Mouse (Mus musculus) olfactory bulb, adult 2 months (tissue): ENCODE results near the gene Nelfcd. TPM values are rescaled to one million over a fixed set of nuclear protein-coding genes. Genes with fewer than 3 reads are reported as not detected.

Experiments used
- H3K27ac ChIP-seq: fragments of 200-500 bp; 2 replicates; pipeline ENCODE4 v1.5.1; 2012; ENCODE audit warnings: low read depth, low read length; ENCODE audit not compliant: insufficient read depth
- H3K4me1 ChIP-seq: fragments of 200-500 bp; 2 replicates; pipeline ENCODE4 v1.6.1; 2012; ENCODE audit warnings: low read length; ENCODE audit not compliant: control insufficient read depth, insufficient read depth
- H3K4me3 ChIP-seq: fragments of 200-500 bp; 2 replicates; pipeline ENCODE4 v1.5.1; 2012; ENCODE audit warnings: mild to moderate bottlenecking, low read depth, low read length, moderate library complexity; ENCODE audit not compliant: insufficient read depth
- CTCF ChIP-seq: fragments of 200-500 bp; IDR thresholded peaks from 2 replicates; pipeline ENCODE4 v1.5.1; 2012; ENCODE audit warnings: low read depth, mild to moderate bottlenecking, low read length, moderate library complexity; ENCODE audit not compliant: insufficient read depth
- POLR2A ChIP-seq: fragments of 200-500 bp; IDR thresholded peaks from 2 replicates; pipeline ENCODE4 v1.6.1; 2012; ENCODE audit warnings: mild to moderate bottlenecking, low read depth, low read length, moderate library complexity; ENCODE audit not compliant: insufficient read depth
- WGBS: fragments of 180-500 bp; shearing (Covaris S2); methylation state at CpG from one replicate; pipeline ENCODE4 v1.1.7; 2018; 5-methylcytosine and 5-hydroxymethylcytosine counted together
- polyA plus RNA-seq: library from polyadenylated mRNA; stranded (reverse); fragments of >200 nt; gene quantifications from 2 replicates; pipeline ENCODE4 v1.2.4, GENCODE M21; 2012; ENCODE audit warnings: low replicate concordance; ENCODE audit not compliant: missing spikeins, insufficient read depth, insufficient read length

Nelfcd gene
- polyA plus RNA-seq = not detected in 2 replicates

- WGBS = under 1% methylated on average over 40 of the region's 40 CpGs
- Histone ChIP-seq H3K4me3 (peak within 1 kb of the TSS; percentile 89), H3K4me1 (peaks cover 13% of the 10 kb centered on the region), H3K27ac (no peak within 1 kb of the TSS)
- TF ChIP-seq POLR2A = no peak
- TF ChIP-seq CTCF = no peak
These were observed at the start of gene Nelfcd for GRCm38 (mm10) chr2:174415731-174416310. Gene Nelfcd, plus strand, starts transcription at chr2:174415804.

- 88% methylated on average over 10 of the region's 10 CpGs for WGBS
- Histone ChIP-seq H3K4me1 (no peaks in the 10 kb centered on the region), H3K27ac (no peak overlapping the region), H3K4me3 (no peak overlapping the region)
- no peak for TF ChIP-seq POLR2A
- no peak for TF ChIP-seq CTCF
These were observed 49.0 kb upstream of the Nelfcd start for GRCm38 (mm10) chr2:174366571-174366970.

GRCm38 (mm10) chr2:174381021-174381420, 34.6 kb upstream of the Nelfcd start:
- WGBS = 93% methylated on average over 9 of the region's 9 CpGs
- no peak overlapping the region for H3K27ac ChIP-seq
- TF ChIP-seq POLR2A (no peak), CTCF (no peak)
- no peaks in the 10 kb centered on the region for H3K4me1 ChIP-seq
- H3K4me3 ChIP-seq = no peak overlapping the region

GRCm38 (mm10) chr2:174391936-174392335, 23.7 kb upstream of the Nelfcd start:
- no peak overlapping the region for H3K27ac ChIP-seq
- no peak for TF ChIP-seq POLR2A
- TF ChIP-seq CTCF = no peak
- WGBS = 87% methylated on average over 3 of the region's 3 CpGs
- no peak overlapping the region for H3K4me3 ChIP-seq
- H3K4me1 ChIP-seq = no peaks in the 10 kb centered on the region

- no peaks in the 10 kb centered on the region for H3K4me1 ChIP-seq
- TF ChIP-seq POLR2A (no peak), CTCF (no peak)
- WGBS = 49% methylated on average over 9 of the region's 9 CpGs
- H3K4me3 ChIP-seq = no peak overlapping the region
- no peak overlapping the region for H3K27ac ChIP-seq
These were observed 23.1 kb upstream of the Nelfcd start for GRCm38 (mm10) chr2:174392554-174392953.

GRCm38 (mm10) chr2:174393383-174393782, 22.2 kb upstream of the Nelfcd start:
- TF ChIP-seq CTCF (no peak), POLR2A (no peak)
- Histone ChIP-seq H3K4me3 (no peak overlapping the region), H3K4me1 (no peaks in the 10 kb centered on the region), H3K27ac (no peak overlapping the region)
- 84% methylated on average over 5 of the region's 5 CpGs for WGBS

GRCm38 (mm10) chr2:174396643-174397042, 19.0 kb upstream of the Nelfcd start:
- H3K4me3 ChIP-seq = no peak overlapping the region
- TF ChIP-seq CTCF (no peak), POLR2A (no peak)
- 86% methylated on average over 10 of the region's 10 CpGs for WGBS

GRCm38 (mm10) chr2:174397065-174397464, 18.5 kb upstream of the Nelfcd start:
- no peak overlapping the region for H3K4me3 ChIP-seq
- no peak for TF ChIP-seq CTCF
- TF ChIP-seq POLR2A = no peak
- no peaks in the 10 kb centered on the region for H3K4me1 ChIP-seq
- 98% methylated on average over 1 of the region's 1 CpGs for WGBS
- no peak overlapping the region for H3K27ac ChIP-seq

More at GRCm38 (mm10) chr2:174396643-174397042, 19.0 kb upstream of the Nelfcd start:
- Histone ChIP-seq H3K27ac (no peak overlapping the region), H3K4me1 (no peaks in the 10 kb centered on the region)

- no peak overlapping the region for H3K4me3 ChIP-seq
- H3K4me1 ChIP-seq = no peaks in the 10 kb centered on the region
- WGBS = 96% methylated on average over 6 of the region's 6 CpGs
- H3K27ac ChIP-seq = no peak overlapping the region
- TF ChIP-seq CTCF (no peak), POLR2A (no peak)
These were observed 17.7 kb upstream of the Nelfcd start for GRCm38 (mm10) chr2:174397881-174398280.

GRCm38 (mm10) chr2:174400396-174400795, 15.2 kb upstream of the Nelfcd start:
- WGBS = 89% methylated on average over 4 of the region's 4 CpGs
- H3K27ac ChIP-seq = no peak overlapping the region
- TF ChIP-seq CTCF (no peak), POLR2A (no peak)
- no peak overlapping the region for H3K4me3 ChIP-seq
- no peaks in the 10 kb centered on the region for H3K4me1 ChIP-seq
